ENCODE assay signal across 8 mouse cellular contexts in the genomic region with DNA sequence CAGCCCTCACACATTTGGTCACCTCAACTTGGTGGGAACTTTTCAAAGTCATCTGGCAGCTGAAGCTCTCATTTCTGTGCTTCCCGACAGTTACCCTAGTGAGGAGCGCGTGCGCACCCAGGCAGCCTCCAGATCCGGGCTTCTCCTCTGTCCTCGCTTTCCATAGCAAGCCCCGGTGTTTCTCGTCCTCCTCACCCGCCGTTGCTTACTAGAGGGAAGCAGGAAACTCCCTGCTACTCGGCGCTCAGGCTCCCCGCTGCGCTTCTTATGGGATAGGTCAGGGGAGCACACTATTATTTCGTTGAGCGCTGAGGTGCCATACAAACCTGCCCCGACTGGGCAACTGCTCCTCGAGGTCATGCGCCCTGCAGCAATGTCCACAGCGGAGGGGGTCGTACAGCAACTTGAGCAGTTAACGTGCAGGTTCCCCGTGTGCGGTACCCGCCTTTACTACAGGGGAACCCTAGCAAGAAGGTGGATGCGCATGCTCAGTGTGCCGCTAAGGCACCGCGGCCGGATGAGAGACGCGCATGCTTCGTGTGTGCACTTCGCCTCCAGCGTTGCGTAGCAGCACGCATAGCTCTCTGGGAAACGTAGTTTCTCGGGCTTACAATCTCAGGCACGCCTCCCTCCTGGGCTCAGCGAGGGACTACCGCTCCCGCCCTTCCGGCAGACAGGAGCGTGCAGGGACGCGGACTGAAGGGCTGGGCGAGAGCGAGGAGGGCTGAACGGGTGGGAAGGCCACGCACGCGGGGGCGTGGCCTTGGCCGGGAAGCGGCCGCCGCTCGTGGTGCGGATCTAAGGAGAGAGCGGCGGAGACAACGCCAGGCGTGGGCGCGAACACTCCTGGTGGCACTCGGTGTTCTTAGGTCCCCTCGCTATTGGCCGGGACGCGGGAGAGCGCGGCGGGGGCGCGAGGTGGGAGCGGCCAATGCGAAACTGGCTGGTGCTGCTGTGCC. TPM values are rescaled to one million over a fixed set of nuclear protein-coding genes. Genes with fewer than 3 reads are reported as not detected.
DNase-seq lines count a peak whose midpoint lies in the region; ATAC-seq and TF ChIP-seq lines count a peak whose summit lies in the region.

A gene (plus strand): TSS at position 596 of the 959 bp plus-strand sequence.

- intact Hi-C loops in heart, adult 2 months (cut with DNase I): loop anchor here (2.0 to 5.0 kb wide), 3 partner anchors 39 to 658 kb away; a partner anchor contains a TSS

- 0 out of 2 replicates have a peak, but pooled peaks have one; percentile 13 for TF ChIP-seq EP300 in heart, adult 2 months (IDR thresholded peaks at IDR 0.05; ENCODE audit: insufficient read depth, low read depth, low read length)

- peak; percentile 99 for ATAC-seq in embryonic facial prominence, embryonic 14.5 days (ENCODE audit: low read depth)
- ATAC-seq in limb, embryonic 13.5 days (ENCODE audit: low FRiP score, low read depth): peak; percentile 100
- ATAC-seq in midbrain, embryonic 16.5 days: peak; percentile 100

- H3K4me2 ChIP-seq in embryonic facial prominence, embryonic 14.5 days (ENCODE audit: low read depth, low read length): peak within 1 kb of the TSS; percentile 81
- peak within 1 kb of the TSS; percentile 78 for H3K4me2 ChIP-seq in limb, embryonic 13.5 days (replicated peaks)
- peak within 1 kb of the TSS; percentile 81 for H3K4me2 ChIP-seq in midbrain, embryonic 16.5 days (ENCODE audit: low read length)

- peak within 1 kb of the TSS; percentile 80 for H3K9ac ChIP-seq in embryonic facial prominence, embryonic 14.5 days (ENCODE audit: low read depth, low read length)
- peak within 1 kb of the TSS; percentile 84 for H3K9ac ChIP-seq in heart, adult 2 months (ENCODE audit: low read depth, low read length)
- peak within 1 kb of the TSS; percentile 85 for H3K9ac ChIP-seq in limb, embryonic 13.5 days
- H3K9ac ChIP-seq in midbrain, embryonic 16.5 days (ENCODE audit: low read depth, low read length): peak within 1 kb of the TSS; percentile 80

- peak; percentile 99 for DNase-seq in 3T3-L1 (ENCODE audit: low read depth, low spot score)
- peak; percentile 64 to 89 for DNase-seq in adrenal gland, postnatal 4 days (ENCODE audit: low spot score in 2 of 2)
- peak; percentile 100 for DNase-seq in embryonic facial prominence, embryonic 14.5 days (ENCODE audit: low spot score)
- DNase-seq in heart, adult 2 months: peak; percentile 92 to 99
- peak; percentile 97 to 99 for DNase-seq in kidney, adult 8-10 months
- DNase-seq in spleen, postnatal 10 days (ENCODE audit: low spot score in 2 of 2): peak; percentile 88 to 97

- 0 out of 2 replicates have a peak, but pooled peaks cover 2% of the 10 kb centered on the region for H3K4me1 ChIP-seq in embryonic facial prominence, embryonic 14.5 days (ENCODE audit: control insufficient read depth, insufficient read depth, low read length)
- H3K4me1 ChIP-seq in heart, adult 2 months (ENCODE audit: control insufficient read depth, insufficient read depth, low read length): no peaks in the 10 kb centered on the region; the same call in 1 of the 2 replicates
- H3K4me1 ChIP-seq in limb, embryonic 13.5 days: peaks cover 14% of the 10 kb centered on the region; the same call in 1 of the 2 replicates
- peaks cover 10% of the 10 kb centered on the region for H3K4me1 ChIP-seq in midbrain, embryonic 16.5 days (ENCODE audit: control insufficient read depth, insufficient read depth, low read length)

- no peaks in the 10 kb centered on the region for H3K36me3 ChIP-seq in embryonic facial prominence, embryonic 14.5 days (ENCODE audit: control insufficient read depth, insufficient read depth, low read length)
- no peaks in the 10 kb centered on the region for H3K36me3 ChIP-seq in heart, adult 2 months (ENCODE audit: control insufficient read depth, insufficient read depth, low read length)
- H3K36me3 ChIP-seq in limb, embryonic 13.5 days: no peaks in the 10 kb centered on the region; the same call in 1 of the 2 replicates
- H3K36me3 ChIP-seq in midbrain, embryonic 16.5 days (ENCODE audit: control insufficient read depth, insufficient read depth, low read length): no peaks in the 10 kb centered on the region

- H3K9me3 ChIP-seq in embryonic facial prominence, embryonic 14.5 days (ENCODE audit: control insufficient read depth, low read length): no peaks in the 10 kb centered on the region
- H3K9me3 ChIP-seq in limb, embryonic 13.5 days: no peaks in the 10 kb centered on the region
- no peaks in the 10 kb centered on the region for H3K9me3 ChIP-seq in midbrain, embryonic 16.5 days (replicated peaks; ENCODE audit: control insufficient read depth, low read length, poor library complexity, severe bottlenecking)

- WGBS in embryonic facial prominence, embryonic 14.5 days: under 1% methylated on average over 51 of the region's 78 CpGs
- under 1% methylated on average over 77 of the region's 78 CpGs for WGBS in heart, adult 2 months
- WGBS in limb, embryonic 13.5 days: under 1% methylated on average over 65 of the region's 78 CpGs
- under 1% methylated on average over 77 of the region's 78 CpGs for WGBS in midbrain, embryonic 16.5 days

- H3K4me3 ChIP-seq in embryonic facial prominence, embryonic 14.5 days (ENCODE audit: low read depth, low read length): peak within 1 kb of the TSS; percentile 92
- peak within 1 kb of the TSS; percentile 98 for H3K4me3 ChIP-seq in heart, adult 2 months
- peak within 1 kb of the TSS; percentile 76 for H3K4me3 ChIP-seq in limb, embryonic 13.5 days
- H3K4me3 ChIP-seq in midbrain, embryonic 16.5 days (ENCODE audit: low read depth, low read length): peak within 1 kb of the TSS; percentile 90

- peak within 1 kb of the TSS; percentile 87 for H3K27ac ChIP-seq in embryonic facial prominence, embryonic 14.5 days (replicated peaks; ENCODE audit: low read depth, low read length)
- peak within 1 kb of the TSS; percentile 91 for H3K27ac ChIP-seq in heart, adult 2 months
- H3K27ac ChIP-seq in limb, embryonic 13.5 days: peak within 1 kb of the TSS; percentile 88
- H3K27ac ChIP-seq in midbrain, embryonic 16.5 days (ENCODE audit: low read length): peak within 1 kb of the TSS; percentile 81

- TF ChIP-seq CTCF in heart, adult 2 months (IDR thresholded peaks at IDR 0.05): peak; percentile 19; the same call in 1 of the 2 replicates

- peak; percentile 98 for TF ChIP-seq POLR2A in heart, adult 2 months (IDR thresholded peaks at IDR 0.05; ENCODE audit: insufficient read depth, low read depth, low read length)

- no peaks in the 10 kb centered on the region for H3K79me2 ChIP-seq in heart, adult 2 months (replicated peaks; ENCODE audit: control insufficient read depth, insufficient read depth, low read length)

- H3K27me3 ChIP-seq in embryonic facial prominence, embryonic 14.5 days (replicated peaks; ENCODE audit: control insufficient read depth, insufficient read depth, low read length): no peaks in the 10 kb centered on the region
- no peaks in the 10 kb centered on the region for H3K27me3 ChIP-seq in heart, adult 2 months (ENCODE audit: control insufficient read depth, insufficient read depth, low read length)
- no peaks in the 10 kb centered on the region for H3K27me3 ChIP-seq in limb, embryonic 13.5 days
- no peaks in the 10 kb centered on the region for H3K27me3 ChIP-seq in midbrain, embryonic 16.5 days (ENCODE audit: control insufficient read depth, insufficient read depth, low read depth, low read length)

RNA-seq across cellular contexts. Expression of the gene that starts here (rescaled TPM):
- total RNA-seq in adrenal gland, postnatal 4 days (2021): 10 to 100 TPM; 18.6 to 22.0 TPM
- polyA plus RNA-seq in embryonic facial prominence, embryonic 14.5 days (2014; fragmentation: Nextera tagmentation; extraction: Ambion mirVana): 29.6 and 32.9 TPM in 2 replicates
- total RNA-seq in heart, adult 2 months (2021): 10 to 100 TPM; 27.2 to 28.4 TPM
- polyA plus RNA-seq in heart, adult 2 months (2012; rRNA removed): 13.2 and 24.6 TPM in 2 replicates
- 37.2 and 45.5 TPM in 2 replicates for polyA plus RNA-seq in limb, embryonic 13.5 days (2015; fragmentation: Nextera tagmentation; extraction: Ambion mirVana)
- polyA plus RNA-seq in midbrain, embryonic 16.5 days (2015; fragmentation: Nextera tagmentation; extraction: Ambion mirVana): 17.8 and 18.6 TPM in 2 replicates

Comparison
In these comparisons a context has a peak if more than half of its experiments do, and no peak if none do; other contexts are left out.
1. Peak in every context shown above with its lines: DNase-seq, ATAC-seq, H3K4me3 ChIP-seq and H3K27ac ChIP-seq.